Mouse (Mus musculus): ENCODE results near the gene Sez6l.

DNA sequence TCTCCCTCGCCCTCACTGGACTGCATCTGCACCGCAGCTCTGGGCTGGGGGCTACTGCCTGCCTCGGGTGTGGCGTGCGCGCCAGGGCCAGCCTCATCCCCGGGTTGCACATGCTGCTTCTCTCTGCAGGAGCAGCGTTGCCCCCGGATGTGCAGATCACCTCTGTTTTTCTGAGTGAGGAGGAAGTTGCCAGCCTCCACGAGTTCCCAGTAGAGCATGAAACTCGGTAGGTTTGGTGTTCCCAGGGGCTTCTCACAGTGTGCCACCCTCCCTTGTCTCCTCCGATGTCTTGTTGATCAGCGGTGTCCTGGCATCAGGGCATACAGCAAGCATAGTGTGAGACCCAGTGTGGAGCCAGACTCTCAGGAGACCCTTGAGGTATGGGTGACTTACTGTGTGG, 207.7 kb downstream of the Sez6l start:
- TF ChIP-seq CTCF (IDR thresholded peaks at IDR 0.05; ENCODE audit: extremely low read depth, insufficient read depth, insufficient read length, insufficient replicate concordance), result no peak
- TF ChIP-seq POLR2A (IDR thresholded peaks at IDR 0.05; ENCODE audit: low read depth, low read length), result no peak
